23 mouse cellular contexts compared by ENCODE assay signal in genomic region chr1:31220599-31221250, GRCm38 (mm10). TPM values are rescaled to one million over a fixed set of nuclear protein-coding genes. Genes with fewer than 3 reads are reported as not detected.
DNase-seq lines count a peak whose midpoint lies in the region; ATAC-seq lines count a peak whose summit lies in the region.
"Had no signal": no experiment of that assay in that cellular context is flagged by ENCODE, and none has a peak within 500 bp of the region (broad histone marks: within the 10 kb centered on the region; RNA-seq: fewer than 3 reads in every experiment).

No protein-coding gene starts in this region.

- ATAC-seq in megakaryocyte-erythroid progenitor cell, adult 5-6 weeks (replicated peaks; ENCODE audit: low FRiP score, low TSS enrichment, poor library complexity, severe bottlenecking) = no peak
- ATAC-seq: activated CD4-positive, CD25-positive, alpha-beta regulatory T cell, adult 4 months; CD4-positive, CD25-positive, alpha-beta regulatory T cell, adult 4 months; forebrain, embryonic 13.5 days; hindbrain, postnatal 0 days; inflammation-experienced regulatory T-cells, adult 6 months had no signal

- DNase-seq in heart, adult 11 months = peak; percentile 71
- DNase-seq in heart, adult 9 months (ENCODE audit: low spot score in 2 of 2) = no peak
- DNase-seq in right cerebral cortex, postnatal 25 days = peak; percentile 16
- no peak for DNase-seq in right cerebral cortex, adult 2 months (ENCODE audit: low spot score in 2 of 2)
- peak; percentile 23 for DNase-seq in telencephalon, adult 2 months (ENCODE audit: low read depth, low spot score)
- DNase-seq: adrenal gland, adult 8-10 months; adrenal gland, postnatal 25 days; cerebellum, adult 18-20 months; cerebellum, adult 9-10 months; cerebellum, postnatal 14 days; gastrocnemius, adult 2 months; gastrocnemius, postnatal 14 days; heart, adult 18-20 months; heart, postnatal 14 days; heart, postnatal 4 days had no signal

RNA-seq across cellular contexts. Expression of gene 4931428L18Rik, which starts 1.8 kb away (rescaled TPM):
- total RNA-seq in megakaryocyte-erythroid progenitor cell, adult 5-6 weeks (2014; fragmentation: Nextera tagmentation) = not detected in 2 replicates
- total RNA-seq in megakaryocyte-erythroid progenitor cell, adult 5-6 weeks (2017) = not detected in 2 replicates
- total RNA-seq: adrenal gland, adult 8-10 months; adrenal gland, postnatal 25 days; gastrocnemius, adult 2 months; gastrocnemius, postnatal 14 days; gastrocnemius, postnatal 4 days; heart, adult 18-20 months; heart, postnatal 14 days; heart, postnatal 4 days; hindbrain, postnatal 0 days; MEL had no signal

RNA-seq across cellular contexts. Expression of gene Pih1d3, which starts 1.9 kb away (rescaled TPM):
- total RNA-seq in megakaryocyte-erythroid progenitor cell, adult 5-6 weeks (2014; fragmentation: Nextera tagmentation) = not detected in 2 replicates
- total RNA-seq in megakaryocyte-erythroid progenitor cell, adult 5-6 weeks (2017) = not detected in 2 replicates
- total RNA-seq: adrenal gland, adult 8-10 months; adrenal gland, postnatal 25 days; gastrocnemius, adult 2 months; gastrocnemius, postnatal 14 days; gastrocnemius, postnatal 4 days; heart, adult 18-20 months; heart, postnatal 14 days; heart, postnatal 4 days; hindbrain, postnatal 0 days; MEL had no signal

RNA-seq across cellular contexts. Expression of gene Lgsn, which starts 44.5 kb away (rescaled TPM):
- total RNA-seq in megakaryocyte-erythroid progenitor cell, adult 5-6 weeks (2014; fragmentation: Nextera tagmentation) = not detected in 2 replicates
- total RNA-seq in megakaryocyte-erythroid progenitor cell, adult 5-6 weeks (2017) = not detected in 2 replicates
- total RNA-seq: adrenal gland, adult 8-10 months; adrenal gland, postnatal 25 days; gastrocnemius, adult 2 months; gastrocnemius, postnatal 14 days; gastrocnemius, postnatal 4 days; heart, adult 18-20 months; heart, postnatal 14 days; heart, postnatal 4 days; hindbrain, postnatal 0 days; MEL had no signal

Comparison
In these comparisons a context has a peak if more than half of its experiments do, and no peak if none do; other contexts are left out.
1. DNase-seq: peak in heart, adult 11 months (single experiment), right cerebral cortex, postnatal 25 days (single experiment) and telencephalon, adult 2 months (single experiment); none in heart, adult 9 months (0 of 2) and right cerebral cortex, adult 2 months (0 of 2).